Mouse (Mus musculus) heart, embryonic 11.5 days (tissue): Measurements from ENCODE around the gene Txlnb. TPM values are rescaled to one million over a fixed set of nuclear protein-coding genes. Genes with fewer than 3 reads are reported as not detected.
"Not testable (repeated sequence)": the region's sequence is repeated elsewhere in the genome, so short reads cannot be mapped to it uniquely, and the experiment has no call there.

Experiments used
- ATAC-seq: fragments of 200-750 bp; cut with Nextera tagmentation; replicated peaks from 2 replicates; pipeline ENCODE4 v1.8.0; 2017; ENCODE audit warnings: moderate library complexity; ENCODE audit not compliant: insufficient number of reproducible peaks, low FRiP score, low TSS enrichment
- H3K27ac ChIP-seq: fragments of 300-500 bp; sonication (generic); 2 replicates; pipeline ENCODE4 v1.5.1; 2014; ENCODE audit warnings: mild to moderate bottlenecking, low read depth, low read length
- H3K27me3 ChIP-seq: fragments of 300-500 bp; sonication (generic); 2 replicates; pipeline ENCODE4 v1.6.1; 2014; ENCODE audit warnings: mild to moderate bottlenecking, low read length, mixed read lengths; ENCODE audit not compliant: control insufficient read depth, insufficient read depth
- H3K36me3 ChIP-seq: fragments of 300-500 bp; sonication (generic); 2 replicates; pipeline ENCODE4 v1.6.1; 2014; ENCODE audit warnings: mild to moderate bottlenecking, low read length, moderate library complexity, mixed read lengths; ENCODE audit not compliant: control insufficient read depth, insufficient read depth
- H3K4me1 ChIP-seq: fragments of 300-500 bp; sonication (generic); 2 replicates; pipeline ENCODE4 v1.6.1; 2014; ENCODE audit warnings: low read length; ENCODE audit not compliant: control insufficient read depth, insufficient read depth
- H3K4me2 ChIP-seq: fragments of 300-500 bp; sonication (generic); 2 replicates; pipeline ENCODE4 v1.6.1; 2014; ENCODE audit warnings: mild to moderate bottlenecking, moderate library complexity
- H3K4me3 ChIP-seq: fragments of 300-500 bp; sonication (generic); 2 replicates; pipeline ENCODE4 v1.5.1; 2014; ENCODE audit warnings: low read depth, low read length
- H3K9ac ChIP-seq: fragments of 300-500 bp; sonication (generic); 2 replicates; pipeline ENCODE4 v1.6.1; 2014; ENCODE audit warnings: mild to moderate bottlenecking, low read depth, low read length, moderate library complexity
- H3K9me3 ChIP-seq: fragments of 300-500 bp; sonication (generic); replicated peaks from 2 replicates; pipeline ENCODE4 v1.6.1; 2016; ENCODE audit warnings: low read length; ENCODE audit not compliant: control insufficient read depth
- WGBS: fragments of 180-500 bp; shearing (Covaris S2); extraction: QIAGEN DNeasy Blood & Tissue Kit; methylation state at CpG from one replicate; pipeline ENCODE4 v1.1.7; 2014; ENCODE audit not compliant: insufficient replicate concordance; 5-methylcytosine and 5-hydroxymethylcytosine counted together
- polyA plus RNA-seq: library from polyadenylated mRNA; unstranded; fragments of >200 nt; fragmentation: Nextera tagmentation; extraction: Ambion mirVana; gene quantifications from 2 replicates; pipeline ENCODE4 v1.2.1, GENCODE M21; 2014

Txlnb gene
- polyA plus RNA-seq, 1 experiment from 2014 or later: 37.4 TPM

- H3K4me2 ChIP-seq: peak overlapping the region; percentile 66
- H3K4me1 ChIP-seq: 0 out of 2 replicates have a peak, but pooled peaks cover 7% of the 10 kb centered on the region
- H3K9ac ChIP-seq: peak overlapping the region; percentile 82
- H3K27ac ChIP-seq: peak overlapping the region; percentile 98
- H3K9me3 ChIP-seq: no peaks in the 10 kb centered on the region
- H3K4me3 ChIP-seq: peak overlapping the region; percentile 53
- ATAC-seq: peak; percentile 85
- 23% methylated on average over 12 of the region's 12 CpGs for WGBS
- peaks cover 3% of the 10 kb centered on the region; the same call in 1 of the 2 replicates for H3K36me3 ChIP-seq
- no peaks in the 10 kb centered on the region for H3K27me3 ChIP-seq
Measured at GRCm38 (mm10) chr10:17796846-17797631, 1.0 kb downstream of the Txlnb start.

GRCm38 (mm10) chr10:17797681-17798080, 1.7 kb downstream of the Txlnb start:
- peak overlapping the region; percentile 39 for H3K4me3 ChIP-seq
- H3K4me1 ChIP-seq: 0 out of 2 replicates have a peak, but pooled peaks cover 5% of the 10 kb centered on the region
- H3K9ac ChIP-seq: peak overlapping the region; percentile 36
- H3K27ac ChIP-seq: peak overlapping the region; percentile 98
- H3K36me3 ChIP-seq: peaks cover 3% of the 10 kb centered on the region; the same call in 1 of the 2 replicates
- H3K27me3 ChIP-seq: no peaks in the 10 kb centered on the region
- WGBS: 65% methylated on average over 3 of the region's 3 CpGs
- H3K4me2 ChIP-seq: peak overlapping the region; percentile 66
- no peak for ATAC-seq
- no peaks in the 10 kb centered on the region for H3K9me3 ChIP-seq

GRCm38 (mm10) chr10:17801788-17802187, 5.8 kb downstream of the Txlnb start:
- Histone ChIP-seq H3K9ac (no peak overlapping the region), H3K4me3 (no peak overlapping the region), H3K27ac (no peak overlapping the region), H3K4me2 (no peak overlapping the region), H3K9me3 (no peaks in the 10 kb centered on the region), H3K4me1 (peaks cover 5% of the 10 kb centered on the region; the same call in 1 of the 2 replicates), H3K27me3 (no peaks in the 10 kb centered on the region), H3K36me3 (peaks cover 3% of the 10 kb centered on the region; the same call in 1 of the 2 replicates)
- no peak for ATAC-seq
- WGBS: 80% methylated on average over 2 of the region's 2 CpGs

GRCm38 (mm10) chr10:17808526-17808925, 12.5 kb downstream of the Txlnb start:
- no peak overlapping the region for H3K9ac ChIP-seq
- H3K36me3 ChIP-seq: no peaks in the 10 kb centered on the region; the same call in none of the 2 replicates
- H3K27ac ChIP-seq: no peak overlapping the region

GRCm38 (mm10) chr10:17815052-17815451, 19.0 kb downstream of the Txlnb start:
- H3K9ac ChIP-seq: no peak overlapping the region
- H3K4me1 ChIP-seq: no peaks in the 10 kb centered on the region
- no peak overlapping the region for H3K4me2 ChIP-seq
- no peaks in the 10 kb centered on the region for H3K9me3 ChIP-seq
- no peaks in the 10 kb centered on the region for H3K27me3 ChIP-seq
- peaks cover 15% of the 10 kb centered on the region for H3K36me3 ChIP-seq
- no peak for ATAC-seq
- 75% methylated on average over 11 of the region's 11 CpGs for WGBS
- no peak overlapping the region for H3K27ac ChIP-seq
- no peak overlapping the region for H3K4me3 ChIP-seq

More at GRCm38 (mm10) chr10:17808526-17808925, 12.5 kb downstream of the Txlnb start:
- 86% methylated on average over 1 of the region's 1 CpGs for WGBS
- no peaks in the 10 kb centered on the region for H3K27me3 ChIP-seq
- no peak overlapping the region for H3K4me3 ChIP-seq
- H3K9me3 ChIP-seq: no peaks in the 10 kb centered on the region
- no peak overlapping the region for H3K4me2 ChIP-seq
- H3K4me1 ChIP-seq: peaks cover 5% of the 10 kb centered on the region; the same call in 1 of the 2 replicates
- ATAC-seq: no peak

GRCm38 (mm10) chr10:17820422-17820821, 24.4 kb downstream of the Txlnb start:
- not testable (repeated sequence) for H3K4me3 ChIP-seq, H3K9ac ChIP-seq, H3K4me1 ChIP-seq, H3K4me2 ChIP-seq, H3K27me3 ChIP-seq, H3K9me3 ChIP-seq, ATAC-seq, H3K27ac ChIP-seq
- WGBS: 85% methylated on average over 7 of the region's 7 CpGs
- H3K36me3 ChIP-seq: peaks cover 15% of the 10 kb centered on the region

GRCm38 (mm10) chr10:17827391-17827790, 31.4 kb downstream of the Txlnb start:
- Histone ChIP-seq H3K4me3 (no peak overlapping the region), H3K27ac (no peak overlapping the region), H3K9ac (no peak overlapping the region), H3K4me1 (no peaks in the 10 kb centered on the region), H3K4me2 (peak overlapping the region; percentile 44), H3K9me3 (no peaks in the 10 kb centered on the region), H3K36me3 (no peaks in the 10 kb centered on the region; the same call in 1 of the 2 replicates), H3K27me3 (no peaks in the 10 kb centered on the region)
- ATAC-seq: no peak
- WGBS: 10% methylated on average over 12 of the region's 12 CpGs

- WGBS: 85% methylated on average over 4 of the region's 4 CpGs
- Histone ChIP-seq H3K36me3 (no peaks in the 10 kb centered on the region; the same call in 1 of the 2 replicates), H3K4me3 (no peak overlapping the region), H3K4me2 (no peak overlapping the region), H3K27me3 (no peaks in the 10 kb centered on the region), H3K9ac (no peak overlapping the region), H3K9me3 (no peaks in the 10 kb centered on the region), H3K4me1 (no peaks in the 10 kb centered on the region), H3K27ac (no peak overlapping the region)
- ATAC-seq: no peak
Measured at GRCm38 (mm10) chr10:17829205-17829604, 33.2 kb downstream of the Txlnb start.
